Mouse (Mus musculus) CH12.LX (cell line): ENCODE results near the gene R3hdm2.

Experiments used
- CTCF ChIP-seq, 2 experiments: IDR thresholded peaks in 1 of 2; conservative IDR thresholded peaks in 1 of 2; 2 replicates each; pipeline ENCODE4 v1.5.1; 2011 to 2012; ENCODE audit warnings: low read depth in 2 of 2, low read length in 2 of 2, improper control_type of control experiment in 1 of 2, inconsistent platforms in 1 of 2, mild to moderate bottlenecking in 1 of 2, moderate library complexity in 1 of 2
- EP300 ChIP-seq: IDR thresholded peaks from 2 replicates; pipeline ENCODE4 v1.6.1; 2011; ENCODE audit warnings: low read length, improper control_type of control experiment
- MAFK ChIP-seq: IDR thresholded peaks from 2 replicates; pipeline ENCODE4 v1.6.1; 2011; ENCODE audit warnings: low read length, improper control_type of control experiment; ENCODE audit not compliant: insufficient replicate concordance
- MAZ ChIP-seq: IDR thresholded peaks from 2 replicates; pipeline ENCODE4 v1.6.1; 2012; ENCODE audit warnings: low read depth, mild to moderate bottlenecking, inconsistent platforms, low read length, improper control_type of control experiment, moderate library complexity

- TF ChIP-seq CTCF (conservative IDR thresholded peaks at IDR 0.05 in 1 of 2, IDR thresholded peaks at IDR 0.05 in 1 of 2; ENCODE audit: low read depth in 2 of 2, low read length in 2 of 2) (no peak), MAZ (no peak), MAFK (no peak), EP300 (no peak)
These were observed 111.0 kb downstream of the R3hdm2 start for GRCm38 (mm10) chr10:127491128-127491512.
